Mouse (Mus musculus): ENCODE measurements around the gene Mrps21.

Mrps21 gene

DNA sequence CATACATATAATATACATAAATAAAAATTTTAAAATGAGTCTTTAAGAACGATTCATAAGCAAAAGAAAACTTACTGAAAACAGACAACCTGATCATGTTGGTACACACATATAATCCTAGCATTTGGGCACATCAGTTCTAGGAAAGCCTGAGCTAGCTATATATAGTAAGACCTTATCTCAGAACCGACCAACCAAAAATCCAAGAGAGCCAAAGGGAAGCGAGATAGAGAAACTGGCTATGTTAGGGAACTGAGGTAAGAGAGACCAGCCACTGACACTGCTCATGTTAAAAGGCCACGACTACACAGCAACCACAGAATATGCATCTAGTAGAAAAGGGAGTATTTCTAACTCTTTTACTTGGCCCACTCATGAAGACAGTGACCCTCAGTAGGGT, 20.7 kb downstream of the Mrps21 start:
- no peak for DNase-seq (ENCODE audit: low spot score)

DNA sequence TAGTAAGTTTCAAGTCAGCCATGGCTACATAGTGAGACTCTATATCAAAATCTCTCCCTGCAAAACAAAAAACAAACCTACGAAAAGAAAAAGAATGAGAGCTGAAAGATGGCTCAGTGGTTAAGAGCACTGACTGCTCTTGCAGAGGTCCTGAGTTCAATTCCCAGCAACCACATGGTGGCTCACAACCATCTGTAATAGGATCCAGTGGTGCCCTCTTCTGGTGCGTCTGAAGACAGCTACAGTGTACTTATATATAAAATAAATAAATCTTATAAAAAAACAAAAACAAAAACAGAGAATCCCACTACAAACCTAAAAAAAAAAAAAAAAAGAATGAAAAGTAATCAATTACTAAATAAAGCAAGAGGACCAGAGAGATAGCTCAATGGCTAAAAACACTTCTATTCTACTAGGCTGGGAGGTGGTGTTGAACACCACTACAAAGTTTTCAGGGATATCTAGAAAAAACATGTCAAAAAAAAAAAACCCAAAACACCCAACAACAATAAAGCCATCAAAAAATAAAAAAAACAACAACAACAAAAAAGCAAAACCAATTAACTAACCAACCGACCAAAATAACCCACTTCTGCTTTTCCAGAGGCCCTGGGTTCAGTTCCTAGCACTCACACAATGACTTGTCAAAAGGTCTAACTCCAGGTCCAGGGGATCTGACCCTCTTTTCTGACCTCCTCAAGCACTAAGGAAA, 28.7 kb downstream of the Mrps21 start:
- no peak for DNase-seq (ENCODE audit: low spot score)

DNA sequence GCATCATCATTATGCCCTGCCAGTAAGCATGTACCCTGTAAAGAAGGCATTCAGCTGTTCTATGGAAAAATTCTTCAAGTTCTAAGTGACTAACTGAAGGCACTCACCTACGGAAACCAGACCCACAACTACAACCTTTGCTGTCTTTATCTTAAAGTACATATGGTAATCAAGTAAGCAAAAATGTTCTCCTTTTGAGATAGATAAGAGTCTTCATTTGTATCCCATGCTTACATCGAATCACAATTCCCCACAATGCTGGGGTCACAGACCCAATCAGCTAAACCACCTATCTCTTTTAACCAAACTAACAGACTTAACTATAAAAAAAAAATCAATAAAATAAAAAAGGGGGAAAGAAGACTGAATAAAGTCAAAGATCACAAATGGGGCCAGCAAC, 32.1 kb downstream of the Mrps21 start:
- DNase-seq (ENCODE audit: low spot score), result no peak

- no peak for DNase-seq (ENCODE audit: low spot score)
Observed at GRCm38 (mm10) chr3:95829053-95829452, 42.3 kb downstream of the Mrps21 start.

GRCm38 (mm10) chr3:95826275-95826674, 45.0 kb downstream of the Mrps21 start:
- no peak for DNase-seq (ENCODE audit: low spot score)

- no peak for DNase-seq (ENCODE audit: low spot score)
Observed at GRCm38 (mm10) chr3:95820046-95821010, 51.0 kb downstream of the Mrps21 start.

GRCm38 (mm10) chr3:95819351-95819985, 51.9 kb downstream of the Mrps21 start:
- peak; percentile 100 for DNase-seq (ENCODE audit: low spot score)

DNA sequence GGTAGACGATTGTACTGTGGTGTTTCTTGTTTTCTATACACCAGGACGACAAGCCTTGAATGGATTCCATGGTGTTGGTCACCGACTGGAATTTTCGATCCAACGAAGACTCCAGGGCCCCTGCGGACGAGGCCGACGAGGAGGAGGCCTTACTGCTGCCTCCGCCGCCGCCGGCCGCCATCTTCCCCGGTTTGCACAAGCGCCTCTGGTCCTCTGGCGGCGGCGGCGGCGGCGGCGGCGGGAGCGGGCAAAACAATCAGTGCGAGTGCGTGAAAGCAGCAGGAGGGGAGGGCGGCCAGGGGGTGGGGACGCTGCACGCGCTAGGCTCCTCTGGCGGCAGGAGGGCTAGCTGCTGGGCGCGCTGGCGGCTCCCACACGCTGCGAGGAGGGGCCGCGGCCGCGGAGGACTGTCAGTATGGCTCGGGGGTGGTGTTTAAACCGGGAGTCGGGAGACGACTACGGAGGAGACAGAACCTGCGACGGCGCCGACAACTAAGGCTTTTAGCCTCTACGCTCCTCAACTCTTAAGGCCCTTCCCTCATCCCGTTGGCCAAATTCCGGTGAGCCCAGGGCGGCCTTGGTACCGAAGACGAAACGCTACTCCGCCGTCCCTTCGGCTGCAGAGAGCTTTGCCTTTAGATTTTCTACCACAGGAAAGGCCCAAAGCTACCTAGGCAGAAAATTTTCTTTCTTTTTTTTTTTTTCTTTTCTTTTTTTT, 52.6 kb downstream of the Mrps21 start, which contains the start of gene Rprd2:
Gene Rprd2, minus strand, starts transcription at position 293 of the 718 bp plus-strand sequence.
- peak; percentile 68 for DNase-seq (ENCODE audit: low spot score)

DNA sequence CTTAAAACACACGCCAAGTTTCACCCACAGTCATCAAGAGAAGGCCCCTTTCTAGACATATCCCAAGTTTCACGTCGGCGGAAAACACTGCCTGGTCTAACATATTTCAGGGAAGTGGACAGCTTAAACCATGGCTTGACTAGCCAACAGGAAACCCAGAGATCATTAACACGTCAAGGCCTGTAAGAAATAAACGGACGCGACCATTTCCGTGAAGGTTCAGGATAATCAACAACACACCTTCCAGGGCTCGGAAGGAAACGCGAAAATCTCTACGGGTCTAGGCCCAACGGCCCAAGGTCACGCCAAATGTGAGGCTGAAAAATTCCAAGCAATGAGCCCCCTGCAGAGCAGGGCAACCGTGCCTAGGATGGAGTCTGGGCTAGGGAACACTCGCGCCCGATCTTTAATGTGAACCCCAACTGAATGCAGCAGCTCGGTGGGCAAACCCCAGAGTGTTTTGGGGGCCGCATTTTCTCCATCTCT, 53.2 kb downstream of the Mrps21 start:
- peak; percentile 53 for DNase-seq (ENCODE audit: low spot score)

DNA sequence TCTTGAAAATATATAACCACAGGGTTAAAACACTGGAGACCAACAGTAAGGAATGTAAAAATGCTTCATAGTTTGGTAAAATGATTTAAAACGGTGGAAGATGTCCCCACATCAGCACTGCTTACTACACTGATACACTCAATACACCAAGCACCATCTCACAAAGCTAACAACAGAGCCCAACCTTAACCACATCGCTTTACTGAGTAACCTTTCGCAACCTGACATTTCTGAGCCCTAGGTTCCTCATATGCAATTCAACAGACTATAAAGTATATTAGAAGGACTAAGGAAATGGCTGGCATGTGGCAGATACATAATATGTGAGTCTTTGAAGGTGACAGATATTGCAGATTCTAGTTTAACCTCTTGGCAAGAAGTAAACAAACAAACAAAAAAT, 54.6 kb downstream of the Mrps21 start:
- no peak for DNase-seq (ENCODE audit: low spot score)

Data from c-Kit-positive CD71-positive TER-119-positive erythroid progenitor cells, embryonic 14.5 days (primary cell).